Mouse (Mus musculus): Measurements from ENCODE around the gene Spx.

Gene Spx

GRCm38 (mm10) chr6:142429072-142429471, 15.8 kb downstream of the Spx start:
- DNase-seq (ENCODE audit: low spot score) = peak; percentile 54

DNA sequence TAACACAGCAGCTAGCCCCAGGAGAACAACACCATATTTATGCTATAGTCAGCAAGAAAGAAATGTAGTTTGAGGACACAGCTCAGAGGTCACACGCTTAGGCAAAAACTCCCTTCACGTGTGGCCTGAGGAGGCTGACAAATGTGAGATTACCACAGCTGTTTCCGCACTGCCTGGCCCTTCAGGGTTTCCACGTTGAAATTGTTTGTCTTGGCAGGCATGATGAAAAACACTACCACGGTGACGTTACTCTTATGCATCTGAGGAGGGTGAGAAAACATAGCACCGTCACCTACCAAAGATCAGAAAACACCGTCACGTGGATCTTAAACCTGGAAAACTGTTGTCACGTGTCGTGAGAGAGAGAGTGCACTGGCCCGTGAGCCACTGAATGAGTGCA, 38.1 kb downstream of the Spx start:
- DNase-seq (ENCODE audit: low spot score) = peak; percentile 25

GRCm38 (mm10) chr6:142453311-142453710, 40.1 kb downstream of the Spx start:
- no peak for DNase-seq (ENCODE audit: low spot score)

DNA sequence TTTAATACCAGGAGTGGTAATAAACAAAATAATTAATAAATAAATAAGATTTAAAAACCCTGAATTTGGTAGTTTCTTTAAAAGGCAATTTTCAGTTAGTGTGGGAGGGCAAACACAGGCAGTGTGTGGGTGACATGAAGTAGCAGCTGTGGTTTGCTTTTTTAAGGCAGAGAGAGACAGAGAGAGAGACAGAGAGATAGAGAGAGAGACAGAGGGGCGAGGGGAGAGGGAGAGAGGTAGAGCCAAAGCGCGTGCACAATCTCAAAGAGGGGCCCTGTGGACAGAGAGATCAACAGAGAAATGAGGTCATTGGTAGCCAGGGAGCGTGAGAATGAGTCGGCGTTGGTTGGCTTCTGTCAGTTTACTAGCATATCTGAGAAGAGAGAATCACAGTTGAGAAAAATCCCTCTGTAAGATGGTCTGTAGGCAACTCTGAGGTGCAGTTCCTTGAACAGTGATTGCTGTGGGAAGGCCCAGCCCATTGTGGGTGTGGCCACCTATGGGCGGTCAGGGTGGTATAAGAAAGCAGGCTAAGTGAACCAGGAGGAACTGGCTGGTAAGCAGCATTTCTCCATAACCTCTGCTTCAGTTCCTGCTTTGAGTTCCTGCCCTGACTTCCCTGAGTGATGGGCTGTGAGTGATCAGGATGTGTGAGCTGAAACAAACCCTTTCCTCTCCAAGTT, 42.2 kb downstream of the Spx start:
- DNase-seq (ENCODE audit: low spot score) = peak; percentile 35

- peak; percentile 44 for DNase-seq (ENCODE audit: low spot score)
These were observed 44.8 kb downstream of the Spx start for GRCm38 (mm10) chr6:142458010-142458409.

DNA sequence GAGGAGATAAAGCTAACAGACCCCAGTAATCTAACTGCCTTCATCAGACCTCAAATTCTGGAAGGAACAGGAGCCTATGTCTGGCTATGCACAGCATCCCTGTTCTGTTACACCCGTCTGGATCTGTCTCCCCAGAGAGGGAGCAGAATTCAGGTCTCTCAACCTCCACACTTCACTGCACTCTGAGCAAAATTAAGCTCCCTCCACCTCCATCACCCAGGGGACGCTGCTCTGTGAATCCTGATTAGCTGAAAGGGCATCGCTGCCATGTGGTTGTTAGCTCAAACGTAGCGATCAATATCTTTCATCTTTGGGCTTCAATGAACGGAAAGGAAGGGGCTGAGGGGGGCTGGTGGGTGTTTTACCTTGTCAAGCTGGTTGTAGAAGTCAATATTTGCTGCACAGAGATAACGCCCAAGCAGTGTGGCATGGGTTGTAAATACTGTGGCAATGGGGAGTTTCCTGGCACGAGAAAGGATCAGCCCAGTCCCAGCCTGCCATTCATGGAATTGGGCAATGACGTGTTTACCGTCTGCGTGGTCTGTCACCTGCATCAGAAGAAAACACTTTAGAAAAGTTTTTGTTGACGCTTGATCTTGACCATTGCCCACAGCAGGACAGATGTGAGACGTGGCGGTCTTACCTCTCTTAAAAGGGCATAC, 45.9 kb downstream of the Spx start:
- peak; percentile 48 for DNase-seq (ENCODE audit: low spot score)

GRCm38 (mm10) chr6:142462194-142462593, 49.0 kb downstream of the Spx start:
- no peak for DNase-seq (ENCODE audit: low spot score)
